Mouse (Mus musculus): ENCODE data around the gene Tomm70a. TPM values are rescaled to one million over a fixed set of nuclear protein-coding genes. Genes with fewer than 3 reads are reported as not detected.

Gene Tomm70a
- 16.8 and 21.3 TPM in 2 replicates for total RNA-seq (2015; ENCODE audit: low replicate concordance)
- 11.4 and 18.1 TPM in 2 replicates for total RNA-seq (2017; ENCODE audit: low replicate concordance)

DNA sequence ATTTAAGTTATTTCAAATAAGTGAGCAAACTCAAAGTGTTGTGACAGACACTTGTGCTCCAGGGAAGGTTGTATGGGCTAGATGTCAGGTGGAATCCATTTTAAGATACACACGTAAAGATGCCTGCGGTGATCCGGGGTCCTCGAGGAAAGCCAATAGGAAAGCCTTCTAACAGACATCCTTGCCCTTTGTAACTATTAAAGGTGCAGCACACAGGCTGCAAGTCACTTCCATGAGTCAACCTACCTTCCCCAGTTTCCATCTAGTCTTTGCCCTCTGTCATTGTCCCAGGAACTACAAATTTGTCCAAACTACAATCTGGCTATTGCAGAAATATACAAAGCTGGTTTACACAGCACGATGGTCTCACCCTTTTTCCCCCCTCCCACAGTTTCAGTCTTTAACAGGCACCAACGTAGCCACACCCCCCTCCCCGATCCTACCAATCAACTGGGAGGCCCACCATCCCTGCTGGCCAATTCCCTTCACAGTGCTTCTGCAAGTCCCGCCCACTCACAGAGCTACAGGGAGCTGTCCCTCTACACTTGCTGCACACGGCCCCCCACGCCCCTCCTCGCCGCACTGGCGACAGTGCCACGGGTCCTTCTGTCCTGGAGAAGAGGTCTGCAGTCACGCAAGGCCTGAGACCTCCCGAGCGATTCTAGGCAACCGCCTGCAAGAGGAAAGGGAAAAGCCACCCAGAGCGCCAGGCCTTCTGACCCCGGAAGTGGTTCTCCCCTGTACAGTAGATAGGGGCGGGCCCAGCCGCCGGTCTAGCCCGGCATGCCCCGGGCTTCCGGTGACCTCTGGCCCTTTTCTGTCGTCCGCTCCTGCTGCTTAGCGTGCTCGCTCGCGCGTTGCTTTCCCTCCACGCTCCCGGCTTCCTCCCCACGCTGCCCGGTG lies at the start of gene Tomm70a:
Gene Tomm70a, plus strand, starts transcription at position 791 of the 903 bp plus-strand sequence.
- ATAC-seq (replicated peaks; ENCODE audit: low FRiP score, poor library complexity, severe bottlenecking) = peak; percentile 99

DNA sequence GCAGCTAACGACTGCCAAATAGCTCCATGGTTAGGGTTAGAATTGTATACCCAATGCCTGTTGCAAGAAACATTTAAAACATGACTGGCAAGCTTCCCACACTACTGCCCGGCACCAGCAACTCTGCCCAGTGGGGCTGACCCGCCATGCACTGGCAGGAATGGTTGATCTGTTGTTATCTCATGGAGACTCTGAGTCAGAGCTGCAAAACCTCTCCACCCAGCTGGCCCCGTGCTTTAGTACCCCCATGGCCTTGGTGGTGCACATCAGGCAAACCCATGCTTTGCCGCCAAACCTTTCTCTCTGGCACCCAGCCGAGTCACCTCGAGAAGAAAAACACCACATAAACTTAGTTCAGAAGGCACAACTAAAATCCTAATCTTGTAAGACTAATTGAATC lies 45.5 kb upstream of the Tomm70a start:
- ATAC-seq (replicated peaks; ENCODE audit: low FRiP score, poor library complexity, severe bottlenecking) = no peak

DNA sequence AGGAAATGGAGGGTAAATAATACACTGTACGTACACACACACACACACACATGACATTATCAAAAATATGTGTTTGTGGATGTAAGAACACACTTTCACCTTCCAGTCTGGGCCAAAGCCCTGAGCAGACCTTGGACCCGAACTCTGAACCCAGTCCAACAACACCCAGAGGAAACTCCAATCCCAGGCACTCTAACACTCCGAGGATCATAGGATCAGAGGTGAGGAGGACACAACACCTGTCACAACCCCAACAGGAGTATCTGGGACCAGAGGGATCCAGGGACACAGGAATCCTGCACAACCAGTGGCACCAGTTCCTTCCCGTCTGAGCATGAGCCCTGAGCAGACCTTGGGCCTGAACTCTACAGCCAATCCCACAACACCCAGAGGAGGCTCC lies 41.9 kb upstream of the Tomm70a start:
- ATAC-seq (replicated peaks; ENCODE audit: low FRiP score, poor library complexity, severe bottlenecking) = no peak

DNA sequence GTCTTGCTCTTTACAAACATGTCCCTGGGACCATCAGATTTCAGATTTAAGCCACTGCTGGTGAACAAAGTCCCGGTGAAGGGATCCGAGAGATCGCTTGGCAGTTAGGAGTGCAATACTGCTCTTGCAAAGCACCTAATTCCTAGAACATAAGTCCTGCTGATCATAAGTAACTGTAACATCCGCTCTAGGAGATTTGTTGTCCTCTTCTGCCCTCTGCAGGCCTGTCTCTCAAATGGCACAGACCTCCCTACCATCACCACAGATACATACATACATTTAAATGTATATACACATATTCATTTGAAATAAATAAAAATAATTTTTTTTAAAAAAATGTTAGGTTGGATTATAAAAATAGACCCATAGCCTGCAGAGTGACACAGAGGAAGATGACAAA lies 29.0 kb upstream of the Tomm70a start:
- no peak for ATAC-seq (replicated peaks; ENCODE audit: low FRiP score, poor library complexity, severe bottlenecking)

DNA sequence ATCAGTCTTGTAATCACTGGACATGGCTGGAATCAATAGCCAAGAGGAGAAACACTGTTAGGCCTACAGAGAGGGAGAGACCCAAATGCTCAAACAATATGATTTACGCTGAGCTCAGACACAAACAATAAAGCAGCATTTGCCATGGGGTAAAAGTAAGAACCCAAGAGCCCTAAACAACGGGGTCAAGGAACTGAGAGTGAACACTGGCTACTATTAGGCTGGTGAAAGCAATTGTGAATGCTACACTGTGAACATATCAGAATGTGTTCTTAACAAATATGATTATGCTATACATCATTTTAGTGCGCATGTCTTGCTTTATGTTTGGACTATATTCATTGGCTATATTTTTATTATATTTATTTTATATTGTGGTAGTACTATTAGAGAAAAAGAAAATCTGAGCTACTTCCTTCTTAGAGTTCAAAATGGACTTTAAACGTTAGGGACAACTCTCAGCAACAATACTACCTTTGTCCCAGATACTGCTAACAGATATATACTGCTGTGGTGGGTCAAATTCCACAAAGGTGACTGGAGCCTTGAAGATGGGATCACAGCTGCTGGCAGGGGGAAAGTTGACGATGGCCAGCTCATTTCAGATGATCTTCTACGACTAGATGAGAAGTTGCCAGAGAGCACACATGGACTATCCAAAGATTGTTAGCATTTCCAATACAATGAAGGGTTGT lies 28.4 kb upstream of the Tomm70a start:
- ATAC-seq (replicated peaks; ENCODE audit: low FRiP score, poor library complexity, severe bottlenecking) = no peak

DNA sequence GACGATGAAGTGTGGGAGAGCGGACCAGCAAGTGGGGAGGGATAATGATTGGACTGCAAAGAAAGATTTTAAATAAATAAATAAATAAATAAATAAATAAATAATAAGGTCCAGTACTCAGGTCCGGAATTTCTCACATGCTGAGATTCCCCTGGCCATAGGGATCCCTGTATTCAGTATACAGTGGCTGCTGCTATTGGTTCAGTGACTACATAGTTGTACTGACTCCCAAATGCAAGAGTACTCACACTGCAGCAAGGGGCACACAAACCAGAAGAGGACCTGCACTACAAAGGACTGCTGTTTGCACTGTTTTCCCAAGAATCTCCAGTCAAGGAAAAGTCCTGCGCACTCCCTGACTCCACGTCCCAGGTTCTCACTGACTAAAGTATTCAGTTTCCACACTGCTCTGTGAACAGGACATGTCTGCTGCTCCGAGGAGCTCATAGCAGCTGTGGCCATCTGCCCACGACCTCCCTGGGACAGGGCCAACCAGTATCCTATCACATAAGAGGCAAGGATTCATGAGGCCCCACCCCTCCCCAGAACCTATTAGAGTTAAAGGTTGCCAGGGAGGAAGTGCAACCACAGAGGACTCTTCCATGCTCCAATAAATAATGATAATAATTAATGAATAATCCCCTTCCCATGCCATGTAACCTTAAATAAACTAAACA lies 22.9 kb upstream of the Tomm70a start:
- ATAC-seq (replicated peaks; ENCODE audit: low FRiP score, poor library complexity, severe bottlenecking) = no peak

DNA sequence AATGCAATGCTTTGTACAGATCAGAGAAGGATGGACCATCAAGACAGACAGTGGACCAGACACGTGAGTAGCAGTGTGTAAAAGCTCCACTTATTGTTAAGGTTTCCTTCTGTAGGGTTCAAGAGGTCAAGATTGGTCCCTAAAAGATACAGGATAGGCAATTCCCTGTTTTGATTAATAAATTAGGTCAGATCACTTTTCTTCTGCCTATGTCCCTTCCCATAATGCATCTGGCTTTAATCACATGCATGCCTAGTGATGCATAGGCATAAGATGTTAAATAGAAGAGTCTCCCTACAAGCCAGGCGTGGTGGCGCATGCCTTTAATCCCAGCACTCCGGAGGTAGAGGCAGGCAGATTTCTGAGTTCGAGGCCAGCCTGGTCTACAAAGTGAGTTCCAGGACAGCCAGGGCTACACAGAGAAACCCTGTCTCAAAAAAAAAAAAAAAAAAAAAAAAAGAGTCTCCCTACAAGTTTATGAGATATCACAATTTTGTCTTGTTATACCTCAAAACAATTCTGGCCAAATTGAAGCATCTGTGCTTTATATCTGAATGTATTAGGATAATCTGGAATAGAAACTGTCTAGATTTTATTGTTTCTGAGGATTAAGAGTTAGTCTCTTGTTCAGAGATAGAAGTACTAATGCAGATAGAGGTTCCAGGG lies 21.8 kb upstream of the Tomm70a start:
- no peak for ATAC-seq (replicated peaks; ENCODE audit: low FRiP score, poor library complexity, severe bottlenecking)

DNA sequence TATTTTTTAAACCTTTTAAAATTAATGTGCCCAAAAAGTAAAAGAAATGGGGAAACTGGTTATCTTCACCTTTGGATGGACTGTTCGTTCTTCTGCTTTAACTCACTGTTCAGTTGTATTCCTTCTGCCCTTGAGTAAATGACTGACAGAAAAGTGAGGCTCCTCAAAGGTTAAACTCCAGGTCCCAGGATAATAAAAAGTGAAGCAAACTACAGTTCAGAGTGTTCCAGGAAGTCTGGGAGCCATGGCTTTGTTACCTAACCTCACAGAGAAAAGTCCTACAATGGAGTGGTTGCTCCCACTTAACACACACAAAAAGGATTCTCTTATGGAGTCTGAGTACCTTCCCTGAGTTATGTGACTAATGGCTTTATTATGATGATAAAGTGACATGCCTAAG lies 20.3 kb upstream of the Tomm70a start:
- ATAC-seq (replicated peaks; ENCODE audit: low FRiP score, poor library complexity, severe bottlenecking) = no peak

DNA sequence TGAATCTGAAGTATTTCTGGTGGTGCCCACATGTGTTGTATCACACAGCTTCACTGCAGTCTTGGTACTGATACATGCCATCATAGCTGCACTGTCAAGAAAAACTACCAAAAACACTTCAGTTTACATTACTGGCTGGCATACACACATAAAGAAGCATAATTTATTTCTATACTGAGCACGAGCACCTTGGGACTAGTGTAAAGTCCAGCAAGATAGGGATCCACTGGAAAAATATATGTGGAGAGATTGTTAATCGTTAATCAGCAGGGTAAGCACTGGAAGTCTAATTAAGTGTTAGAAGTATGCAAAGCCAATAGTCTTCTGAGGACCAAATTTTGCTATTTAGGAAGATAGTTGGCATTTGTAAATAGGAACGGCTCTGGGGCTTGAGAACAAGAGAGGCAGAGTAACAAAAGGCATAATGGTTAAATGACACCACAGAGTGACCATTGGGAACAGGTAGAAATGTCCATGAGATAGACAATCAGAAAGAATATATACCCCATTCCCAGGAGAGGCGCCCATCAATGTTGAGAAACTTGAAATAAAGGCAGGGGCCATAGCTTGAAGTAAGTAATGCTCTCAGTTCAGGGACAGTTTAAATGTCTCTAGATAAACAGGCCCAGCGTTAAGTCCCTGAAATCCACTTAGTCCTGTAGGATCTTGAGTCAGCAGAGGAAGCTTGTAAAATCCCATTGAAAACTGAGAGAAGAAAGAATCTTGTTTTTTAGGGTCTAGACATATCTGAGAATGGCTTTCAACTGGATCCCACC lies 15.1 kb upstream of the Tomm70a start:
- ATAC-seq (replicated peaks; ENCODE audit: low FRiP score, poor library complexity, severe bottlenecking) = no peak

DNA sequence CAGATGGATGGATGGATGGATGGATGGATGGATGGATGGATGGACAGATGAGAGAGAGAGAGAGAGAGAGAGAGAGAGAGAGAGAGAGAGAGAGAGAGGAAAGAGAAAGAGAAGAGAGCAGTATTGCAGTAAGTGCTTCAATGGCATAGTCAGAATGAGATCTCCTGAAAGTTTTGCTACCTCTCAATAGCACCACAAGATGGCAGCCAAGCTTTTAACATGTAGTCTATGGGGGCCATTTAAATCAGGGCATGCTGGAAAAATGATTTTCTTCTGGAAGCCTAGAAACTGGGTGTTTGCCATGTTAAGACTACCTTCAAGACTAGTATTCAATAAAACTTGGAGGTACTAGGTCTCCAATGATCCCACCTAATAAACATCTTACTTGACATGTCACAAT lies 5.4 kb upstream of the Tomm70a start:
- ATAC-seq (replicated peaks; ENCODE audit: low FRiP score, poor library complexity, severe bottlenecking) = no peak

DNA sequence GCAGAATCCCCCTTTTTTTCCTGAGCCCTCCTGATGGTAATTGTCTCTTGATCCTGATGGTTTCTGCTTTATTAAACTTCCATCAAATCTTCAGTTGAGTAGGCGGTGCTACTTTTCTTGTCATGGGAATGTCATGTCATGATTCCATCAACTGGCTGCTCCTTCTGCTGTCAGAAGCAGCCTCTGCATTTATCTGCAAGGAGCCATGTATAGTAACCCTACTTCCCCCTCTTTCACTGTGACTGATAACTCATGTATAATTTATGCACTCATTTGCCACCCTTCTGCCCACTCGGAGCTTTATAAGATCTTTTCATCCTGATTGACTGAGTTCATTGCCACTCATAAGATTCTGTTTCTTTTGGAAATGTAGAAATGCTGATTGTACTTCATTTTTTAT lies 3.9 kb upstream of the Tomm70a start:
- no peak for ATAC-seq (replicated peaks; ENCODE audit: low FRiP score, poor library complexity, severe bottlenecking)

DNA sequence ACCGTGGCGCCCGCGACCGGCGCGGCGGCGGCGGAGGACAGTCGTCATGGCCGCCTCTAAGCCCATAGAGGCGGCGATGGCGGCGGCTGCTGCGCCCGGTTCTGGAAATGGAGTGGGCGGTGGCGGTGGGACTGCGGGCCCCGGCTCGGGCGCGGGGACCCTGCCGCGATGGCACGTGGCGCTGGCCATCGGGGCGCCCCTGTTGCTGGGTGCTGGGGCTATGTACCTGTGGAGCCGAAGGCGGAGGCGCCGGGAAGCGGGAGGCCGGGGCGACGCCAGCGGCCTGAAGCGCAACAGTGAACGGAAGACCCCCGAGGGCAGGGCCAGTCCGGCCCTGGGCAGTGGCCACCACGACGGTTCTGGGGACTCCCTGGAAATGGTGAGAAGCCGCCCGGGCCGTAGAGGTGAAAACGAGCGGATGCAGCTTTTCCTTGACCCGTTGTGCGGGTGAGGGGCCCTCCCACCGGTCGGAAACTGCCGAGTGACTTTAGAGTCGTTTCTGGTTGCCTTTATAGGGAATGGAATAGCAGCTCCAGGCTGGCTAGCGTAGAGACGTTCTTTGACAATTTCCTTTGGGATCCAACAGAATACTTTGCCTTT lies 413 bp downstream of the Tomm70a start:
- no peak for ATAC-seq (replicated peaks; ENCODE audit: low FRiP score, poor library complexity, severe bottlenecking)

DNA sequence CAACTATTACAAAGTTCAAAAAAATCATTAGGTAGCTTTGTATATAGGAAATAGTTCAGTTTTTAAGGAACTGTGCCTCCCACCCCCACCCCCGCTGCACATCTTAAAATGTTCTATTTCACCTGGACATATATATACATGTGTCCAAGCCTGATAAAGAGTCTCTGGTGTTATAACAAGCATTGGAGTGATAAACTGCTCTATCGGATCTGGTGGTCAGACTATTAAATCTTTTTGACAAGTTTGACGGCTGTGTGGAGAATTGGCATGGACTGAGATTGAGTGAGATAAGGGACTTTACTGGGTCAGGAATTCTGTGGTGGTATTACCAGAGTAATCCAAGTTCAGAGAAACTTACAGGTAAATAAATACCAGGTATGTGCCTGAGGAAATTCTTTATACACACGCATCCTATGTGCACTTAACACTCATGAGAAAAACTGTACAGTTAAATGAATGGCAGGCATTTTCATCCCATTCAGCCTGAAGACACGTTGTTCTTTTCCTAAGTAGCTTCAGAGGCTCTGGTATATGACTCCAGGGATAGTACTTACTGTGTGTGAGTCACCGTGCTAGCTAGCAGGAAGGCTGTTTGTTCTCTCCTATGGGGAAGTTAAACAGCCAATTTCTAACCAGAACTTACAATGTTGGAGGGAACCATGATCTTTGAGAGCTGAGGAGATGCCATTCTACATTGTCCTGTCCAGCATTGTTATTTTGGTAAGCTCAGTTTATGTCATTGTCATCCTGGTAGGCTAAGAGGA lies 1.4 kb downstream of the Tomm70a start:
- no peak for ATAC-seq (replicated peaks; ENCODE audit: low FRiP score, poor library complexity, severe bottlenecking)

DNA sequence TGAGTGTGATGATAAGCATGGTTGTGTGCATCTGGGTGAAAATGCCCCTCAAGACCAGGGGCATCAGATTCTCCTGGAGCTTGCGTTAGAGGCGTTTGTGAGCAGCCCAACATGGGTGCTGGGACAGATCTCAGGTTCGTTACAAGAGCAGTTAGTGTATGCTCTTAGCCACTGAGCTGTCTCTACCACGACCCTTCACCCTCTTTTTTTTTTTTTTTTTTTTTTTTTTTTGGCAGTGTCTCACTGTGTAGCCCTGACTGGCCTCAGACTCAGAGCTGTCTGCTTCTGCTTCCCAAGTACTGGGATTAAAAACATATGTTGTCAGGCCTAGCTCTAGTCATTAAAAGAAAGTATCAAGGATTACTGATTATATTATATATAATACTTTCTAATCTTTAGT lies 4.8 kb downstream of the Tomm70a start:
- ATAC-seq (replicated peaks; ENCODE audit: low FRiP score, poor library complexity, severe bottlenecking) = no peak

DNA sequence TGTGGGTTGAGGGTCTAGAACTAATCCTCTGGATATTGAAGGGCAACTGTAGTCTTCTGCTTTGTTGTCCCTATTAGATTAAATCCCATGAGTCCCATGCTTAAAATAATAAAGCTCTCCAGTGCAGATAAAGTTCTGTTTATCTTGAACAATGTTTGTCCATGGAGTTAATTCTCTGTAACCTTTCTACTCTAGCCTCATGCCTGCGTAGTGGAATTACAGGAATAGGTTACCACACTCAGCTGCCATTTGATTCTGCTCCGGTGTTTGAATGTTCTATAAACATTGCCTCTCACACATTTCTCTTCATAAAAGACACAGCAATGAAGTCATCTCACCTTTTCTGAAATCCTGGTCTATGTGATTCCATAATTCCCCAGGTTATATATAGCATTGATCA lies 6.3 kb downstream of the Tomm70a start:
- no peak for ATAC-seq (replicated peaks; ENCODE audit: low FRiP score, poor library complexity, severe bottlenecking)

DNA sequence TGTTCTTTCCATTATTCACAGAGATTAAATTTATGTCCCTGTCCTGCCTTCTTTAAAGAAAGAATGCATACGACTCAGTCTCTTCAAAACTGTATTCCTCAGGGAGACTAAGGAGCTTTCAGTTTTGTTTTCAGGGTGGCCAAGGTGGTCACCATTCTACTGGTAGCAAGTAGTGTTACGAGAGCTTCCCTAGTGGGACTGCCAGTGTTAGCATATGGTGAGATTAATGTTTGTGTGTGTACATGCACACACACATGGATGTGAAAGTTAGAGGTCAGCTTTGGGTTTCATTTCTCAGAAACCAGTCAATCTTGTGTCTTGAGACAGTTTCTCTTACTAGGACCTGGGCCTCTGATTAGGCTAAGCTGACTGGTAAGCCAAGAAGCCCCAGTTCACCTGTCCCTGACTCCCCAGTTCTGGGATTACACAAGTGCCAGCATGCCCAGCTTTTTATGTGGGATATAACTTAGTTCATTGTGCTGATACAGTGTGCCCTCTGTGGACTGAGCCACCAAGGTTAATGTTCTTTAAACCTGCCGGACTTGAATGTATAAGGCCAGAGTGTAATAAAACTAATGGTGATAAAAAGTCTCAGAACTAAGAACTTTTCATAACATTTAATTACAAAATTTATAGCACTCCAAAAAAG lies 9.4 kb downstream of the Tomm70a start:
- ATAC-seq (replicated peaks; ENCODE audit: low FRiP score, poor library complexity, severe bottlenecking) = no peak

DNA sequence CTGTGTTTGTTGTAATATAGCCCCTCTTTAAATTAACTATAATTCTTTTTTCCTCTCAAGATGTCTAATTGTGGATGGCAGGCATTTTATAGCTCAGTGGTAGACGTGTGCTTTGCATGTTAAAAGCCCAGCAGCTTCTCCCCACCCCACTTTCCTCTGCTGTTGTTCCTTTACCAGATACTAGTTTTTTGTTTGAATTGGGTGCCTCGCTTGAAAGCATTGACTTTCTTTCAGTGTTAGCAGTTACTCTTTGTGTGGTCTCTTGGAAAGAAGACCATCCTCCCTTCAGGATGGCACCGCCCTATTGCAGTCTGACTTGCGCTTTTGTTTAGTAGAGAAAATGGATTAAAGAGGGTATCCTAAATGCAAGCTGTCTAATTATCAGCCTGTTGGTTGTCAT lies 10.0 kb downstream of the Tomm70a start:
- ATAC-seq (replicated peaks; ENCODE audit: low FRiP score, poor library complexity, severe bottlenecking) = no peak

DNA sequence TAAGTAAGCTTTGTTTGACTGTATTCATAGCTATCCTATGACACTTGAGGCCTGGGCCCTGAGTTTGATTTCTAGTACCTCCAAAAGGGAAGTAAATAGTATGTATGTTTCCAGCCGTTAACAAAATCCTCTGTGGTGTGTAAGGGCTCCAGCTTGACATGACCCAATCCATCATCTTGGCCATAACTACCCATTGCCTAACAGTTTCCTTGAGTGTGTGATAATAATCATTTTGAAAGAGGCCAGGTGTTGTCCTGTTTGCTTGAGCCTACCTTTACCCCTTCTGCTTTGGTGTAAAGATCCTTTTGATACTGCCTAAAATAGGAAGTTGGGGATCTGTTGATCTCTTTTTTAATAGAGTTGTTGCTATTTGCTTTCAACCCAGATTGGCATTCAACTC lies 10.8 kb downstream of the Tomm70a start:
- ATAC-seq (replicated peaks; ENCODE audit: low FRiP score, poor library complexity, severe bottlenecking) = no peak
